In genomic region chr11:43425166-43425709, GRCm38 (mm10) we compare ENCODE assay signal across 8 mouse cellular contexts. TPM values are rescaled to one million over a fixed set of nuclear protein-coding genes. Genes with fewer than 3 reads are reported as not detected.
DNase-seq lines count a peak whose midpoint lies in the region; ATAC-seq and TF ChIP-seq lines count a peak whose summit lies in the region.

No protein-coding gene starts in this region.

- H3K9ac ChIP-seq in embryonic facial prominence, embryonic 12.5 days: no peak overlapping the region
- 0 out of 2 replicates have a peak overlapping the region, but pooled peaks have one; percentile 49 for H3K9ac ChIP-seq in intestine, embryonic 15.5 days

- no peaks in the 10 kb centered on the region for H3K27me3 ChIP-seq in embryonic facial prominence, embryonic 12.5 days
- H3K27me3 ChIP-seq in intestine, embryonic 15.5 days (replicated peaks): no peaks in the 10 kb centered on the region
- H3K27me3 ChIP-seq in myocyte (ENCODE audit: control insufficient read depth, insufficient read depth, insufficient read length): no peaks in the 10 kb centered on the region

- H3K36me3 ChIP-seq in embryonic facial prominence, embryonic 12.5 days: peaks cover 5% of the 10 kb centered on the region; the same call in 1 of the 2 replicates
- no peaks in the 10 kb centered on the region for H3K36me3 ChIP-seq in intestine, embryonic 15.5 days
- peaks cover 5% of the 10 kb centered on the region for H3K36me3 ChIP-seq in myocyte (ENCODE audit: control insufficient read depth, insufficient read depth)

- no peak for DNase-seq in layer of hippocampus, adult 2 months (ENCODE audit: low spot score in 2 of 2)
- DNase-seq in layer of hippocampus, adult 11-12 months (ENCODE audit: low spot score): no peak
- DNase-seq in thymus, postnatal 10 days (ENCODE audit: low spot score in 2 of 2): no peak
- no peak for DNase-seq in cerebellum, adult 11 months

- WGBS in embryonic facial prominence, embryonic 12.5 days: 92% methylated on average over 9 of the region's 9 CpGs
- 81% methylated on average over 9 of the region's 9 CpGs for WGBS in intestine, embryonic 15.5 days

- no peak overlapping the region for H3ac ChIP-seq in myocyte (ENCODE audit: control insufficient read depth, insufficient read length)

- TF ChIP-seq POLR2A in myocyte (IDR thresholded peaks at IDR 0.05; ENCODE audit: insufficient read length, low read depth): no peak

- peak overlapping the region; percentile 51 for H3K4me2 ChIP-seq in embryonic facial prominence, embryonic 12.5 days (replicated peaks)
- peak overlapping the region; percentile 52 for H3K4me2 ChIP-seq in intestine, embryonic 15.5 days (replicated peaks)
- H3K4me2 ChIP-seq in myocyte (ENCODE audit: low read depth): peak overlapping the region; percentile 74

- H3K27ac ChIP-seq in layer of hippocampus, adult 2 months: no peak overlapping the region
- no peak overlapping the region for H3K27ac ChIP-seq in embryonic facial prominence, embryonic 12.5 days
- no peak overlapping the region for H3K27ac ChIP-seq in intestine, embryonic 15.5 days

- TF ChIP-seq CTCF in layer of hippocampus, adult 2 months (conservative IDR thresholded peaks at IDR 0.05): no peak

- peaks cover 6% of the 10 kb centered on the region; the same call in 1 of the 2 replicates for H3K4me1 ChIP-seq in embryonic facial prominence, embryonic 12.5 days
- peaks cover 9% of the 10 kb centered on the region; the same call in 1 of the 2 replicates for H3K4me1 ChIP-seq in intestine, embryonic 15.5 days (replicated peaks)

- no peaks in the 10 kb centered on the region for H3K9me3 ChIP-seq in embryonic facial prominence, embryonic 12.5 days
- no peaks in the 10 kb centered on the region for H3K9me3 ChIP-seq in intestine, embryonic 15.5 days

- peak overlapping the region; percentile 77 for H3K4me3 ChIP-seq in layer of hippocampus, adult 2 months
- H3K4me3 ChIP-seq in embryonic facial prominence, embryonic 12.5 days: peak overlapping the region; percentile 61; the same call in 1 of the 2 replicates
- peak overlapping the region; percentile 53; the same call in 1 of the 2 replicates for H3K4me3 ChIP-seq in intestine, embryonic 15.5 days (replicated peaks)
- peak overlapping the region; percentile 53 for H3K4me3 ChIP-seq in myocyte

- H3K79me2 ChIP-seq in myocyte (ENCODE audit: control insufficient read depth, insufficient read depth): peaks cover 9% of the 10 kb centered on the region

- no peak for ATAC-seq in embryonic facial prominence, embryonic 12.5 days (ENCODE audit: insufficient number of reproducible peaks, insufficient read depth, low FRiP score, low TSS enrichment)
- peak; percentile 23 for ATAC-seq in intestine, embryonic 15.5 days
- no peak for ATAC-seq in frontal cortex, adult (ENCODE audit: low TSS enrichment)

TF ChIP-seq in myocyte, 11 proteins besides CTCF, POLR2A, EP300 and RAD21:
- no peak for TF ChIP-seq MAX (IDR thresholded peaks at IDR 0.05; ENCODE audit: low read depth)
- TF ChIP-seq CEBPB (IDR thresholded peaks at IDR 0.05; ENCODE audit: insufficient read depth, poor library complexity, severe bottlenecking): no peak
- TF ChIP-seq E2F4 (IDR thresholded peaks at IDR 0.05; ENCODE audit: insufficient read depth): no peak
- TF ChIP-seq MYOD1 (IDR thresholded peaks at IDR 0.05; ENCODE audit: control insufficient read depth in 1 of 3, insufficient read length in 2 of 3, low read depth in 2 of 3): no peak
- TF ChIP-seq TCF3 (IDR thresholded peaks at IDR 0.05; ENCODE audit: insufficient read length, low read depth): no peak
- no peak for TF ChIP-seq TCF12 (IDR thresholded peaks at IDR 0.05; ENCODE audit: insufficient read depth, poor library complexity, severe bottlenecking)
- TF ChIP-seq MYOG (IDR thresholded peaks at IDR 0.05; ENCODE audit: control insufficient read depth in 1 of 3, insufficient read depth in 1 of 3, insufficient read length in 2 of 3, low read depth in 2 of 3): no peak
- TF ChIP-seq SRF (IDR thresholded peaks at IDR 0.05; ENCODE audit: control insufficient read depth, insufficient read length, low read depth): no peak
- TF ChIP-seq POLR2AphosphoS2 (IDR thresholded peaks at IDR 0.05; ENCODE audit: insufficient read length, low read depth): no peak
- TF ChIP-seq USF1 (IDR thresholded peaks at IDR 0.05; ENCODE audit: low read depth): no peak
- no peak for TF ChIP-seq REST (IDR thresholded peaks at IDR 0.05; ENCODE audit: insufficient read depth, insufficient read length)

RNA-seq across cellular contexts. Expression of gene Pttg1, which starts 0.8 kb away (rescaled TPM):
- 10 to 100 TPM; 23.5 to 28.6 TPM for total RNA-seq in layer of hippocampus, adult 2 months (2021)
- polyA plus RNA-seq in embryonic facial prominence, embryonic 12.5 days (2016; fragmentation: Nextera tagmentation; extraction: Ambion mirVana): 101 and 105 TPM in 2 replicates
- polyA plus RNA-seq in intestine, embryonic 15.5 days (2015; fragmentation: Nextera tagmentation; extraction: Ambion mirVana): 64.5 and 68.6 TPM in 2 replicates
- polyA plus RNA-seq in myocyte (2012; fragmentation: generic; extraction: Trizol): 105 TPM

RNA-seq across cellular contexts. Expression of gene Slu7, which starts 8.3 kb away (rescaled TPM):
- total RNA-seq in layer of hippocampus, adult 2 months (2021): 10 to 100 TPM; 54.2 to 54.9 TPM
- polyA plus RNA-seq in embryonic facial prominence, embryonic 12.5 days (2016; fragmentation: Nextera tagmentation; extraction: Ambion mirVana): 60.2 and 63.5 TPM in 2 replicates
- 44.1 and 48.0 TPM in 2 replicates for polyA plus RNA-seq in intestine, embryonic 15.5 days (2015; fragmentation: Nextera tagmentation; extraction: Ambion mirVana)
- polyA plus RNA-seq in myocyte (2012; fragmentation: generic; extraction: Trizol): 22.0 TPM

RNA-seq across cellular contexts. Expression of gene C1qtnf2, which starts 48.8 kb away (rescaled TPM):
- 1 to 10 TPM; 1.3 to 1.4 TPM for total RNA-seq in layer of hippocampus, adult 2 months (2021)
- 6.8 and 7.3 TPM in 2 replicates for polyA plus RNA-seq in embryonic facial prominence, embryonic 12.5 days (2016; fragmentation: Nextera tagmentation; extraction: Ambion mirVana)
- polyA plus RNA-seq in intestine, embryonic 15.5 days (2015; fragmentation: Nextera tagmentation; extraction: Ambion mirVana): 6.3 and 6.6 TPM in 2 replicates
- not detected for polyA plus RNA-seq in myocyte (2012; fragmentation: generic; extraction: Trizol)
